Mouse (Mus musculus): ENCODE results near the gene Ankrd31. TPM values are rescaled to one million over a fixed set of nuclear protein-coding genes. Genes with fewer than 3 reads are reported as not detected.
"Not testable (repeated sequence)": the region's sequence is repeated elsewhere in the genome, so short reads cannot be mapped to it uniquely, and the experiment has no call there.

Ankrd31 gene
- total and polyA plus RNA-seq, 3 experiments, result not detected

GRCm38 (mm10) chr13:96939680-96940079 is 191.6 kb downstream of the Ankrd31 start:
- Histone ChIP-seq H3K9me3 (replicated peaks; ENCODE audit: insufficient read depth, low read length) (no peaks in the 10 kb centered on the region), H3K4me3 (ENCODE audit: control insufficient read depth in 1 of 2, insufficient read depth in 1 of 2, low read depth in 2 of 2, low read length in 2 of 2) (no peak overlapping the region), H3K9ac (ENCODE audit: control insufficient read depth, low read depth, low read length, poor library complexity, severe bottlenecking) (no peak overlapping the region), H3K4me1 (ENCODE audit: control insufficient read depth in 1 of 2, insufficient read depth in 2 of 2, low read length in 2 of 2) (no peaks in the 10 kb centered on the region), H3K27ac (ENCODE audit: control insufficient read depth, low read depth, low read length) (no peak overlapping the region), H3K79me2 (ENCODE audit: control insufficient read depth, insufficient read depth, low read length, poor library complexity) (no peaks in the 10 kb centered on the region), H3K36me3 (ENCODE audit: control insufficient read depth in 1 of 2, insufficient read depth in 2 of 2, low read length in 2 of 2) (no peaks in the 10 kb centered on the region), H3K27me3 (ENCODE audit: control insufficient read depth in 1 of 2, insufficient read depth in 2 of 2, low read length in 2 of 2) (no peaks in the 10 kb centered on the region; a peak in 1 of 4 replicates)
- TF ChIP-seq ZMIZ1 (IDR thresholded peaks at IDR 0.05; ENCODE audit: low read depth, low read length), result no peak
- no peak for TF ChIP-seq KAT2A (conservative IDR thresholded peaks at IDR 0.05; ENCODE audit: low read depth, low read length)
- no peak for TF ChIP-seq HCFC1 (IDR thresholded peaks at IDR 0.05; ENCODE audit: low read depth, low read length)
- no peak for TF ChIP-seq TCF12 (IDR thresholded peaks at IDR 0.05; ENCODE audit: low read depth, low read length)
- no peak for TF ChIP-seq MAFK (IDR thresholded peaks at IDR 0.05; ENCODE audit: borderline replicate concordance, low read depth, low read length)
- TF ChIP-seq BHLHE40 (IDR thresholded peaks at IDR 0.05; ENCODE audit: borderline replicate concordance, low read depth, low read length), result no peak
- no peak for TF ChIP-seq POLR2AphosphoS5 (IDR thresholded peaks at IDR 0.05; ENCODE audit: borderline replicate concordance, low read depth, low read length)
- TF ChIP-seq CHD1 (IDR thresholded peaks at IDR 0.05; ENCODE audit: low read depth, low read length), result no peak
- no peak for TF ChIP-seq SIN3A (IDR thresholded peaks at IDR 0.05; ENCODE audit: low read length)
- no peak for TF ChIP-seq UBTF (IDR thresholded peaks at IDR 0.05; ENCODE audit: borderline replicate concordance, insufficient read depth, low read depth, low read length)
- TF ChIP-seq GABPA (IDR thresholded peaks at IDR 0.05; ENCODE audit: low read depth, low read length), result no peak
- TF ChIP-seq TAL1 (IDR thresholded peaks at IDR 0.05; ENCODE audit: low read length), result no peak
- DNase-seq (ENCODE audit: low read depth, low spot score), result no peak

DNA sequence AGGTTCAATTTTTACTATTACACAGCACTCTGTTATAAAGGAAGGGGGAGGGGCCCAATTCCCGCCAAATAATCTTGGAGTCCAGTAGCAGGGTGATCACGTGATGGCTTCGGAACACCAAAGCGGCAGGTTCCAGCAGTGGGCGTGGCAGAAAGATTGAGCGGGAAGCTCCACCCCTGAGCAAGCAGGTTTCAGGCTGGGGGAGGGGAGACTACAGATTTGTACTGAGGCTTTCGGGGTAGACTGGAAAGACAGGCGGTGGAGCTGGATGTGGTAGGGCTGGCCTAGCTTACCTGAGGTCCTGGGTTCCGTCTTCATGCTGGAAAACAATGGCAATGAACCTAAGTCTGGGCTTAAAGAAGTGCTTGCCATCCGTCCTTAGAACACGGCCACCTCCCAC is 193.4 kb downstream of the Ankrd31 start:
- H3K36me3 ChIP-seq (ENCODE audit: control insufficient read depth in 1 of 2, insufficient read depth in 2 of 2, low read length in 2 of 2); H3K9me3 ChIP-seq (replicated peaks; ENCODE audit: insufficient read depth, low read length); DNase-seq (ENCODE audit: low read depth, low spot score); H3K4me1 ChIP-seq (ENCODE audit: control insufficient read depth in 1 of 2, insufficient read depth in 2 of 2, low read length in 2 of 2); H3K79me2 ChIP-seq (ENCODE audit: control insufficient read depth, insufficient read depth, low read length, poor library complexity); H3K27me3 ChIP-seq (ENCODE audit: control insufficient read depth in 1 of 2, insufficient read depth in 2 of 2, low read length in 2 of 2); H3K27ac ChIP-seq (ENCODE audit: control insufficient read depth, low read depth, low read length); H3K9ac ChIP-seq (ENCODE audit: control insufficient read depth, low read depth, low read length, poor library complexity, severe bottlenecking); H3K4me3 ChIP-seq (ENCODE audit: control insufficient read depth in 1 of 2, insufficient read depth in 1 of 2, low read depth in 2 of 2, low read length in 2 of 2): not testable (repeated sequence)

GRCm38 (mm10) chr13:96943571-96943970 is 195.5 kb downstream of the Ankrd31 start:
- TF ChIP-seq GABPA (IDR thresholded peaks at IDR 0.05; ENCODE audit: low read depth, low read length) (no peak), E2F4 (IDR thresholded peaks at IDR 0.05; ENCODE audit: borderline replicate concordance, low read depth, low read length) (no peak), POLR2AphosphoS5 (IDR thresholded peaks at IDR 0.05; ENCODE audit: borderline replicate concordance, low read depth, low read length) (no peak), POLR2AphosphoS2 (IDR thresholded peaks at IDR 0.05; ENCODE audit: low read length) (no peak), USF1 (IDR thresholded peaks at IDR 0.05; ENCODE audit: low read depth, low read length) (no peak)
- no peaks in the 10 kb centered on the region for H3K4me1 ChIP-seq (ENCODE audit: control insufficient read depth in 1 of 2, insufficient read depth in 2 of 2, low read length in 2 of 2)
- no peak overlapping the region for H3K4me3 ChIP-seq (ENCODE audit: control insufficient read depth in 1 of 2, insufficient read depth in 1 of 2, low read depth in 2 of 2, low read length in 2 of 2)

More at GRCm38 (mm10) chr13:96943571-96943970, 195.5 kb downstream of the Ankrd31 start:
- Histone ChIP-seq H3K9me3 (replicated peaks; ENCODE audit: insufficient read depth, low read length) (no peaks in the 10 kb centered on the region), H3K79me2 (ENCODE audit: control insufficient read depth, insufficient read depth, low read length, poor library complexity) (no peaks in the 10 kb centered on the region), H3K27me3 (ENCODE audit: control insufficient read depth in 1 of 2, insufficient read depth in 2 of 2, low read length in 2 of 2) (no peaks in the 10 kb centered on the region; a peak in 1 of 4 replicates), H3K27ac (ENCODE audit: control insufficient read depth, low read depth, low read length) (no peak overlapping the region), H3K36me3 (ENCODE audit: control insufficient read depth in 1 of 2, insufficient read depth in 2 of 2, low read length in 2 of 2) (no peaks in the 10 kb centered on the region), H3K9ac (ENCODE audit: control insufficient read depth, low read depth, low read length, poor library complexity, severe bottlenecking) (no peak overlapping the region)
- DNase-seq (ENCODE audit: low read depth, low spot score), result no peak

Data from MEL (cell line).